Mouse (Mus musculus): Measurements from ENCODE around the gene Ly6g6f.

DNA sequence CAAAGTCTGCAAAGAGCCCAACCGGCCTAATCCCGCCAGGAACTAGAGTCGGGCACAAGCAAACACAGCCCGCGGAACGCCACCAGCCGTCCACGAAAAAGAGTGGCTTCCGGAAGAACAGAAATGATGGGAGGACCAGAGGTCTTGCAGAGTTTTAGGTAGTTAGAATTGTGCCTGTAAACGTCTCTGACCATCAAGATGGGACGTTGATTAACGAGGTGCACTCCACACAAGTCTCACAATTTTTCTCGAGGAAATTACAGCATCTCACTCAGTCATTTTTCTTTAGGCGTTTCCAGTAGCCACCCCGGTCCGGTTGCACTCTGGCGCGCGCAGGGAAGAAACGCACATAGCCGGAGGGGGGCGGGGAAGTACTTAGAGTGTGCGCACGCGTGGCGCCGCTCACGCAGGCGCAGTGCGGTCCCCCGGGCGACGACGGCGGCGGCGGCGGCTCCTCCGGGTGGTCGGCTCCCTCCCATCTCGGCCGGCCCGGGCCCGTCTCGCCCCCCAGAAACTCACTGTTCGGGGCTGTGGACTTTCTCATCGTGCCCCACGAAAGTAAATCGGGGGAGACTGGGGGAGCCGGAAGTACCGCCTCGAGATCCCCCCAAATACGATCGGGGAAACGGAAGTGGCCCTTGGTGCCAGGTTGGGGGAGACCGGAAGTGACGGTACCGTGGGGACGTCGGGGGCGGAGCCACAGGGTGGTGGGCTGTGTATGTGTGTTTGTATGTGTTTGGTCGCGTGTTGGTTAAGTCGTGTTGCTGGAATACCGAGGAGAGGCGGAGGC, 49.6 kb upstream of the Ly6g6f start, which contains the start of gene Bag6:
- TF ChIP-seq POLR2A (IDR thresholded peaks at IDR 0.05; ENCODE audit: control insufficient read depth in 1 of 2, insufficient read depth in 1 of 2, low read depth in 1 of 2, low read length in 2 of 2, poor library complexity in 1 of 2) (peak; percentile 76 to 82), E2F4 (IDR thresholded peaks at IDR 0.05; ENCODE audit: borderline replicate concordance, low read depth, low read length) (no peak; the same call in 1 of the 2 replicates), ZC3H11A (IDR thresholded peaks at IDR 0.05; ENCODE audit: low read depth, low read length) (no peak)
